Mouse (Mus musculus) C2C12 (cell line): ENCODE data around the gene Elovl2.

Experiments
- CTCF ChIP-seq: IDR thresholded peaks from one replicate; pipeline ENCODE4 v1.5.1; 2011; ENCODE audit not compliant: control insufficient read depth, insufficient read depth, insufficient read length
- MAX ChIP-seq: IDR thresholded peaks from one replicate; pipeline ENCODE4 v1.6.1; 2011; ENCODE audit warnings: mild to moderate bottlenecking, control low read depth
- MYOD1 ChIP-seq: IDR thresholded peaks from one replicate; pipeline ENCODE4 v1.6.1; 2011; ENCODE audit warnings: low read depth; ENCODE audit not compliant: control insufficient read depth, insufficient read length
- MYOG ChIP-seq: IDR thresholded peaks from one replicate; pipeline ENCODE4 v1.6.1; 2011; ENCODE audit not compliant: control insufficient read depth, insufficient read length; ENCODE audit errors: extremely low read depth
- USF1 ChIP-seq: IDR thresholded peaks from one replicate; pipeline ENCODE4 v1.6.1; 2011; ENCODE audit warnings: low read depth, mild to moderate bottlenecking, control low read depth, moderate library complexity

DNA sequence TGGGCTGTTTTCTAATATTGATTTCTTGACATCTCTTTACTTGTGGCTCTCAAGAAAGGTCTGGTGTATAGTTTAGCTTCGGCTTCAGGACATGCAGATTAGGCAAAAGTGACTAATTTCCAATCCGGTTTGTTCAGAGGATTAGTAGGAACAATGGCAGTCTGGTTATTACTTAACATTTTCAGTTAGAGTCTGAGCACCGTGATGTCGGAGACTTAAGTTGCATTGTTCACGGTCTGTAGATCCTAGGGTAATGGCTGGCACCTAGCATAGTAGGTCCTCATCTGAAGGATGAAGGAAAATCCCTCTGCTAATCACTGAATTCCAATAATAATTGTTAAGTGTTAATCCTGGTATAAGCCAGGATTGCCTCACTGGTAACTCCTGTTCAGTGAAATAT lies 35.9 kb upstream of the Elovl2 start:
- TF ChIP-seq CTCF (no peak), MAX (no peak), USF1 (no peak), MYOD1 (no peak), MYOG (no peak)
